Mouse (Mus musculus) spleen, adult 2 months (tissue): ENCODE results near the gene Zbtb8a. TPM values are rescaled to one million over a fixed set of nuclear protein-coding genes. Genes with fewer than 3 reads are reported as not detected.

ENCODE experiments used
- DNase-seq, 2 experiments: peaks; one replicate each; pipeline versions ENCODE4 v3.0.0 to v3.0.0-alpha.2; 2012 to 2021; ENCODE audit warnings: low spot score in 2 of 2, low read depth in 1 of 2
- H3K27ac ChIP-seq: fragments of 200-500 bp; 2 replicates; pipeline ENCODE4 v1.5.1; 2012; ENCODE audit warnings: low read length, inconsistent platforms; ENCODE audit not compliant: insufficient read depth
- H3K27me3 ChIP-seq: fragments of 200-500 bp; 2 replicates; pipeline ENCODE4 v1.6.1; 2012; ENCODE audit warnings: mild to moderate bottlenecking, moderate library complexity, low read length, inconsistent platforms; ENCODE audit not compliant: control insufficient read depth, insufficient read depth
- H3K36me3 ChIP-seq: fragments of 200-500 bp; 2 replicates; pipeline ENCODE4 v1.6.1; 2012; ENCODE audit warnings: mild to moderate bottlenecking, low read length, inconsistent platforms; ENCODE audit not compliant: control insufficient read depth, insufficient read depth
- H3K4me1 ChIP-seq: fragments of 200-500 bp; 2 replicates; pipeline ENCODE4 v1.6.1; 2011; ENCODE audit warnings: inconsistent platforms; ENCODE audit not compliant: control insufficient read depth, insufficient read depth, insufficient read length
- H3K4me3 ChIP-seq: fragments of 200-500 bp; 2 replicates; pipeline ENCODE4 v1.5.1; 2011; ENCODE audit warnings: mild to moderate bottlenecking, inconsistent platforms; ENCODE audit not compliant: insufficient read depth, insufficient read length; ENCODE audit errors: extremely low read depth
- CTCF ChIP-seq: fragments of 200-500 bp; IDR thresholded peaks from 2 replicates; pipeline ENCODE4 v1.5.1; 2011; ENCODE audit warnings: mild to moderate bottlenecking, inconsistent platforms; ENCODE audit not compliant: insufficient read depth, insufficient read length, insufficient replicate concordance; ENCODE audit errors: extremely low read depth
- POLR2A ChIP-seq: fragments of 200-500 bp; IDR thresholded peaks from 2 replicates; pipeline ENCODE4 v1.6.1; 2011; ENCODE audit warnings: low read depth, low read length, inconsistent platforms
- WGBS: fragments of 180-500 bp; shearing (Covaris S2); methylation state at CpG from one replicate; pipeline ENCODE4 v1.1.7; 2018; 5-methylcytosine and 5-hydroxymethylcytosine counted together
- polyA plus RNA-seq: library from polyadenylated mRNA; depleted of rRNA; stranded (reverse); fragments of >200 nt; gene quantifications from 2 replicates; pipeline ENCODE4 v1.2.3, GENCODE M21; 2012

Zbtb8a gene
- polyA plus RNA-seq, 1 experiment, result 2.1 TPM

DNA sequence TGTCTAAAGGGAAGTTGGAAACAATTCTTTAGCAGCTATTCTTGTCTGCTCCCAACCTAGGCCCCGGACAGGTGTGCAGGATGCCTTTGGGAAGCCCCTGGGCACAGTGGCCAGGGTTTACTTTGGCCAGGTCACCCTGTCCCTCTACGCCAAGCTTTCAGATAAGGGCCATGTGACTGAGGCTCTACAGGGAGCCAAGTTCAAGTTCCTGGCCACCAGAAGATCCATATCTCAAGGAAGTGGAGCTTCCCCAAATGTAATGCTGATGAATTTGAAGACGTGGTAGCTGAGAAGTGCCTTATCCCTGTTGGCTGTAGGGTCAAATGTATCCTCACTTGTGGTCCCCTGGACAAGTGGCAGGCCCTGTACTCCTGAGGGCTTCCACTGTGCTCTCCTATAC lies 1.9 kb upstream of the Zbtb8a start:
- TF ChIP-seq CTCF, result no peak
- Histone ChIP-seq H3K36me3 (no peaks in the 10 kb centered on the region), H3K27ac (no peak overlapping the region), H3K4me1 (no peaks in the 10 kb centered on the region), H3K27me3 (peaks cover 4% of the 10 kb centered on the region; the same call in 1 of the 2 replicates), H3K4me3 (no peak overlapping the region)
- 62% methylated on average over 3 of the region's 3 CpGs for WGBS
- DNase-seq, result no peak

- Histone ChIP-seq H3K4me1 (peaks cover 6% of the 10 kb centered on the region; the same call in 1 of the 2 replicates), H3K27ac (peak overlapping the region; percentile 66), H3K27me3 (peaks cover 4% of the 10 kb centered on the region; the same call in 1 of the 2 replicates), H3K4me3 (peak overlapping the region; percentile 84), H3K36me3 (no peaks in the 10 kb centered on the region)
- TF ChIP-seq POLR2A (no peak), CTCF (no peak)
- DNase-seq, result peak in 1 of 2 experiments; percentile 22
- under 1% methylated on average over 48 of the region's 68 CpGs for WGBS
Measured at GRCm38 (mm10) chr4:129376961-129377545, 863 bp downstream of the Zbtb8a start.

DNA sequence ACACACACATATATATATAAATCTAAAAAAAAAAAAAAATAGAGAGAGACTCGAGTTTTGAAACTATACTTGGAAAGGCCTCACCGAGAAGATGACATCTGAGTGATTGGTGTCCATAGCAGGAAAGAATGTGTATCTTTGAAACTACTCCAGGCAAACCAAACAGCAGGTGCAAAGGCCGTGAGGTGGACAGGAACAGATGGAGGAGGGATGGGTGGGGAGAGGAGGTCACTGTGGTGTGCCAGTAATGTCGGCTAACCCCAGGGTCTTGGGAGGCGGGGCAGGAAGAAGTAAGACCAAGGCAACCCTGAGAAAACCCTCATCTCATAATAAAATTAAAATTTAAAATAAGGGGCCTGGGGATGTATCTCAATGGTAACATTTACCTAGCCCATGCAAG lies 2.1 kb downstream of the Zbtb8a start:
- WGBS, result 76% methylated on average over 5 of the region's 5 CpGs
- H3K36me3 ChIP-seq, result no peaks in the 10 kb centered on the region
- TF ChIP-seq CTCF (no peak), POLR2A (no peak)
- H3K27ac ChIP-seq, result no peak overlapping the region
- H3K27me3 ChIP-seq, result peaks cover 4% of the 10 kb centered on the region; the same call in 1 of the 2 replicates
- H3K4me1 ChIP-seq, result peaks cover 6% of the 10 kb centered on the region; the same call in 1 of the 2 replicates
- DNase-seq, result no peak
- H3K4me3 ChIP-seq, result no peak overlapping the region

DNA sequence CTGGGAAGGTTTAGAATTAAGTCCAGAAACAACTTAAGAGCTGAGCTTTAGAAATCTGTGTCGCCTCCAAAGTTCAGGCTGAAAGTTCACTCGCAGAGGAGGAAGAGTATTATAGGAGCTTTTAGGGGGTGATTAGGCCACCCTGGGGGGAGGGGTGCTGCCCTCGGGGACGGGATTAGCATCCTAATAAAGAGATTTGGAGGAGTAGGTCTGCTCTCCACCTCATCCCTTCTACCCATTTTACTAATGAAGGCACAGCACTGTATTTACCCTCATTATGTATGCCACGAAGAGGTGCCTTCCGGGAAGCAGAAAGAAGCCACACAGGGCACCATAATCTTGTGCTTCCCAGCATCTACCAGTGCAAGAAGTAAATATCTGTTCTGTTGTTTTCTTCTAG lies 2.9 kb downstream of the Zbtb8a start:
- Histone ChIP-seq H3K4me3 (no peak overlapping the region), H3K36me3 (no peaks in the 10 kb centered on the region), H3K4me1 (peaks cover 6% of the 10 kb centered on the region; the same call in 1 of the 2 replicates), H3K27ac (no peak overlapping the region), H3K27me3 (peaks cover 4% of the 10 kb centered on the region; the same call in 1 of the 2 replicates)
- no peak for DNase-seq
- TF ChIP-seq CTCF (no peak), POLR2A (no peak)
- WGBS, result 95% methylated on average over 6 of the region's 6 CpGs

- 48% methylated on average over 11 of the region's 11 CpGs for WGBS
Measured at GRCm38 (mm10) chr4:129374219-129374755, 3.6 kb downstream of the Zbtb8a start.

DNA sequence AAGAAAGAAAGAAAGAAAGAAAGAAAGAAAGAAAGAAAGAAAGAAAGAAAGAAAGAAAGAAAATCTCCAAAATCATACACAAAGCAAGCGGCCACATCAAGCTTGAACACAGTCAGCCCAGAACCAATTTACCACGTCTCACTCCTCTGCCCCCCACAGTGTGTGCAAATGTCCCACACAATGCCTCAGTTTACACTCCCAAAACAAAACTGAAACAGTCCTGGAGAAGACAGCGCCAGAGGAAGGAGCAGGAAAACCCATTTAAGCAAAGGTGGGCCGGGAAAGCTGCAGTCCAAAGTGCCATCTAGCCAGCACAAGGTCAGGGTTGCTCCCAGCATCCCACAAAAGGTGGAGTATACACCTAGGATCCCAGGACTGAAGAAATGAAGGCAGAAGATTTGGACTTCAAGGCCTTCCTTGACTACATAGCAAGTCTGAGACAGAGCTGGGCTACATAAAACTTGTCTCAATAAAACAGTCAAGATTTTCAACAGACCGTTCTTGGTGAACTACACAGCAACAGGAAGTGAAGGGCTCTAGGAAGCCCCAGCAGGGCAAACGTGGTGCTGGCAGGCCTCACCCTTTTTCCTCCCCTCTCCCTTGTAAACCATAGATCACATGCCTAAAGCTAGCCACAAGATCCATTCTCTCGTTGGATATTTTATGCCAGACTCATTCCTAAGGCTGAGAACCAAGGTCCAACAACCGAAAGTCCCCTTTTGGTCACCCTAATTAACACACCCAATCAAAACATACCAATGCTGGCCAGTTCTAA lies 4.5 kb downstream of the Zbtb8a start:
- peaks cover 4% of the 10 kb centered on the region; the same call in 1 of the 2 replicates for H3K27me3 ChIP-seq
- H3K27ac ChIP-seq, result peak overlapping the region; percentile 5; the same call in 1 of the 2 replicates
- peaks cover 6% of the 10 kb centered on the region; the same call in 1 of the 2 replicates for H3K4me1 ChIP-seq
- 51% methylated on average over 8 of the region's 8 CpGs for WGBS
- TF ChIP-seq CTCF (no peak), POLR2A (no peak)
- DNase-seq, result no peak
- no peak overlapping the region for H3K4me3 ChIP-seq
- no peaks in the 10 kb centered on the region for H3K36me3 ChIP-seq

More at GRCm38 (mm10) chr4:129374219-129374755, 3.6 kb downstream of the Zbtb8a start:
- Histone ChIP-seq H3K4me3 (no peak overlapping the region), H3K4me1 (peaks cover 6% of the 10 kb centered on the region; the same call in 1 of the 2 replicates), H3K36me3 (no peaks in the 10 kb centered on the region), H3K27me3 (peaks cover 4% of the 10 kb centered on the region; the same call in 1 of the 2 replicates), H3K27ac (no peak overlapping the region)
- no peak for TF ChIP-seq CTCF
- no peak for TF ChIP-seq POLR2A
- DNase-seq, result no peak
